Mouse (Mus musculus) 416B (cell line): Measurements from ENCODE around the gene Tbrg1.

Experiments used
- DNase-seq: peaks from one replicate; pipeline ENCODE4 v3.0.0; 2011; ENCODE audit warnings: low read depth

Tbrg1 gene

GRCm38 (mm10) chr9:37632305-37632704 is 24.8 kb downstream of the Tbrg1 start:
- DNase-seq = no peak

- peak; percentile 62 for DNase-seq
Observed at GRCm38 (mm10) chr9:37629941-37630340, 27.2 kb downstream of the Tbrg1 start.

GRCm38 (mm10) chr9:37628581-37628980 is 28.5 kb downstream of the Tbrg1 start:
- DNase-seq = no peak

GRCm38 (mm10) chr9:37627263-37627662 is 29.8 kb downstream of the Tbrg1 start:
- no peak for DNase-seq

- DNase-seq = no peak
Observed at GRCm38 (mm10) chr9:37626103-37626567, 31.0 kb downstream of the Tbrg1 start.

- DNase-seq = no peak
Observed at GRCm38 (mm10) chr9:37625641-37626040, 31.5 kb downstream of the Tbrg1 start.

GRCm38 (mm10) chr9:37625129-37625528 is 32.0 kb downstream of the Tbrg1 start:
- no peak for DNase-seq

- no peak for DNase-seq
Observed at GRCm38 (mm10) chr9:37624502-37624901, 32.6 kb downstream of the Tbrg1 start.

GRCm38 (mm10) chr9:37623981-37624380 is 33.1 kb downstream of the Tbrg1 start:
- DNase-seq = no peak

GRCm38 (mm10) chr9:37621290-37621689 is 35.8 kb downstream of the Tbrg1 start:
- no peak for DNase-seq

GRCm38 (mm10) chr9:37616770-37617169 is 40.3 kb downstream of the Tbrg1 start:
- peak; percentile 72 for DNase-seq

- DNase-seq = no peak
Observed at GRCm38 (mm10) chr9:37615220-37615619, 41.9 kb downstream of the Tbrg1 start.

GRCm38 (mm10) chr9:37614316-37614715 is 42.8 kb downstream of the Tbrg1 start:
- peak; percentile 19 for DNase-seq

GRCm38 (mm10) chr9:37613911-37614280 is 43.2 kb downstream of the Tbrg1 start:
- no peak for DNase-seq

GRCm38 (mm10) chr9:37613182-37613910 is 43.8 kb downstream of the Tbrg1 start, which contains the start of gene Spa17:
Spa17 (minus strand) TSS chr9:37613722.
- peak; percentile 97 for DNase-seq

GRCm38 (mm10) chr9:37609558-37609957 is 47.6 kb downstream of the Tbrg1 start:
- no peak for DNase-seq

- no peak for DNase-seq
Observed at GRCm38 (mm10) chr9:37605089-37605488, 52.0 kb downstream of the Tbrg1 start.

- DNase-seq = no peak
Observed at GRCm38 (mm10) chr9:37600538-37601205, 56.4 kb downstream of the Tbrg1 start.
